Mouse (Mus musculus) midbrain, embryonic 14.5 days (tissue): ENCODE measurements around the gene Gpr139. TPM values are rescaled to one million over a fixed set of nuclear protein-coding genes. Genes with fewer than 3 reads are reported as not detected.
A peak's percentile ranks its signal among the peaks of the same experiment; 100 is the strongest.

ENCODE experiments used
- ATAC-seq: fragments of 200-750 bp; cut with Nextera tagmentation; 2 replicates; pipeline ENCODE4 v1.8.0; 2017; ENCODE audit warnings: moderate number of reproducible peaks, moderate library complexity; ENCODE audit not compliant: low FRiP score, low TSS enrichment
- DNase-seq: peaks from one replicate; pipeline ENCODE4 v3.0.0-alpha.2; 2015
- H3K27ac ChIP-seq: fragments of 300-500 bp; sonication (generic); replicated peaks from 2 replicates; pipeline ENCODE4 v1.5.1; 2014; ENCODE audit warnings: mild to moderate bottlenecking, low read depth, low read length, moderate library complexity
- H3K27me3 ChIP-seq: fragments of 300-500 bp; sonication (generic); 2 replicates; pipeline ENCODE4 v1.6.1; 2014; ENCODE audit warnings: low read length, control low read depth, mixed read lengths; ENCODE audit not compliant: control insufficient read depth, insufficient read depth
- H3K36me3 ChIP-seq: fragments of 300-500 bp; sonication (generic); 2 replicates; pipeline ENCODE4 v1.6.1; 2014; ENCODE audit warnings: low read length, control low read depth; ENCODE audit not compliant: control insufficient read depth, insufficient read depth
- H3K4me1 ChIP-seq: fragments of 300-500 bp; sonication (generic); 2 replicates; pipeline ENCODE4 v1.6.1; 2014; ENCODE audit warnings: mild to moderate bottlenecking, antibody characterized with exemption, low read length, control low read depth; ENCODE audit not compliant: control insufficient read depth, insufficient read depth
- H3K4me2 ChIP-seq: fragments of 300-500 bp; sonication (generic); 2 replicates; pipeline ENCODE4 v1.6.1; 2014; ENCODE audit warnings: mild to moderate bottlenecking, low read length, moderate library complexity
- H3K4me3 ChIP-seq: fragments of 300-500 bp; sonication (generic); replicated peaks from 2 replicates; pipeline ENCODE4 v1.5.1; 2014; ENCODE audit warnings: low read depth, low read length
- H3K9ac ChIP-seq: fragments of 300-500 bp; sonication (generic); replicated peaks from 2 replicates; pipeline ENCODE4 v1.6.1; 2014; ENCODE audit warnings: mild to moderate bottlenecking, low read length, moderate library complexity
- H3K9me3 ChIP-seq: fragments of 300-500 bp; sonication (generic); 2 replicates; pipeline ENCODE4 v1.6.1; 2016; ENCODE audit warnings: low read length, control low read depth, mixed read lengths; ENCODE audit not compliant: control insufficient read depth
- WGBS: fragments of 180-500 bp; shearing (Covaris S2); extraction: QIAGEN DNeasy Blood & Tissue Kit; methylation state at CpG from one replicate; pipeline ENCODE4 v1.1.7; 2014; 5-methylcytosine and 5-hydroxymethylcytosine counted together
- polyA plus RNA-seq: library from polyadenylated mRNA; unstranded; fragments of >200 nt; fragmentation: Nextera tagmentation; extraction: Ambion mirVana; gene quantifications from 2 replicates; pipeline ENCODE4 v1.2.1, GENCODE M21; 2014

The Gpr139 gene
- polyA plus RNA-seq, 1 experiment from 2014 or later = 15.5 TPM

DNA sequence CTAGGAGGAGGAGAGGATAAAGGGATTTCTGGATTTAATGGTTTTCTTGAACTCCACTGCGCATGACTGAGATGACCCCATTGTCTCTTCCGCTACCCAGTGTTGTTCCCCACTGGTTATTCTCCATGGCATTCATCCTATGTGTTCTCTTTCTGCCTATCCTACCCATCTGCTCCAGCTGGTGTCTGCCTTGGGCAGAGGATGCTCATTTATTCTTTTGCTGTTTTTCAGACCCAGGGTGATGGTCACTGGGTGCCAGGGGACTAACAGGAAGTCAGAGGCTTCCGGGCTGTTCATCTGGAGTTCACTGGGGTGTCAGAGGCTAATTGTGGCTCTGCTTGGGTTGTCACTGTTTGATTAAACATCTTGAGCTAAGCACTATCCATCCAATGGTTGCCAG is 24.4 kb downstream of the Gpr139 start:
- H3K27ac ChIP-seq = no peak overlapping the region
- no peak overlapping the region for H3K4me3 ChIP-seq
- no peaks in the 10 kb centered on the region for H3K36me3 ChIP-seq
- no peak overlapping the region for H3K4me2 ChIP-seq
- H3K4me1 ChIP-seq = no peaks in the 10 kb centered on the region
- DNase-seq (peak; percentile 31), ATAC-seq (no peak)
- H3K9ac ChIP-seq = no peak overlapping the region
- WGBS = 26% methylated on average over 3 of the region's 3 CpGs
- H3K27me3 ChIP-seq = no peaks in the 10 kb centered on the region
- no peaks in the 10 kb centered on the region for H3K9me3 ChIP-seq

- no peak for ATAC-seq
- peak; percentile 40 for DNase-seq
- H3K27me3 ChIP-seq = no peaks in the 10 kb centered on the region
- H3K4me2 ChIP-seq = no peak overlapping the region
- no peaks in the 10 kb centered on the region for H3K36me3 ChIP-seq
- no peak overlapping the region for H3K4me3 ChIP-seq
- no peak overlapping the region for H3K9ac ChIP-seq
- H3K9me3 ChIP-seq = no peaks in the 10 kb centered on the region
- H3K4me1 ChIP-seq = no peaks in the 10 kb centered on the region
- H3K27ac ChIP-seq = no peak overlapping the region
- WGBS = 70% methylated on average over 8 of the region's 8 CpGs
Measured at GRCm38 (mm10) chr7:119111771-119112170, 72.6 kb downstream of the Gpr139 start.

DNA sequence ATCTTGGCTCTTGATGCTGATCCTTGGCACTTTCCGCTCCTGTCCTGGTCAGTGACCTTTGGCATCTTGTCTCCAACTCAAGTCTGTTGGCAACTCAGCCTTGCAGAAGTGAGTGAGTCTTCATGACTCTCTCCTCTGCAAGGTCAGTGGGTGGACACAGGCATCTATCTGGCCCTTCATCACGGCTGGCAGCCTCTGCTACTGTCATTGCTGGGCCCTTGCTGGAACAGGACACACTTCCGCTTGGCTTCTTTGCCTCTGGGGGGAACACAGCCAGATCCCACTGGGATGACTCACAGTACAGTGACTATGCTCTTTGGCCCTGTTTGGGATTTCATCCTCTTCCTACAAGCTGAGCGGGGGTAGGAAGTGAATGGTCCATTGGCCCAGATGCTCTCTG is 78.5 kb downstream of the Gpr139 start:
- Histone ChIP-seq H3K27me3 (no peaks in the 10 kb centered on the region), H3K9me3 (no peaks in the 10 kb centered on the region), H3K36me3 (no peaks in the 10 kb centered on the region), H3K9ac (no peak overlapping the region), H3K4me3 (no peak overlapping the region), H3K4me1 (no peaks in the 10 kb centered on the region), H3K4me2 (no peak overlapping the region), H3K27ac (no peak overlapping the region)
- no peak for DNase-seq
- 95% methylated on average over 4 of the region's 4 CpGs for WGBS
- no peak for ATAC-seq

DNA sequence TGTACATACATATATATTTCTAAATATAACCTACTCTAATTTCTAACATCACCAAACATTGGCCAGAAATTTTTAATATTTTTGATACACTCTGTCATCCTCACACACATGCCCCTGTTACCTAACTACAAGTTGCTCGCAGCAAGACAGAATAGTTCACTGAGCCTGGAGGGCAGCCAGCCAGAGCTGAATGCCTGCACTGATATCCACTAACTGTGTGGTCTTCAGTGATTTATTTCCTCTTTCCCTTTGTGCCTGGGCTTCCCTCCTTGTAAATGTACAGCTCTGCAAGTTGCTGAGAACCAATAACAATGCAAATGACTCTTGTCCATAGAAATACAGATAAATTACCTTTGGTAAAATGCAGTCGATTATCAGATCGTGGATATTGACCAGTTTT is 87.8 kb downstream of the Gpr139 start:
- no peak for ATAC-seq
- H3K27me3 ChIP-seq = no peaks in the 10 kb centered on the region
- DNase-seq = peak; percentile 15

More for the DNA sequence above, 87.8 kb downstream of the Gpr139 start:
- H3K27ac ChIP-seq = no peak overlapping the region
- H3K4me3 ChIP-seq = no peak overlapping the region
- H3K36me3 ChIP-seq = no peaks in the 10 kb centered on the region
- H3K9me3 ChIP-seq = no peaks in the 10 kb centered on the region; the same call in 1 of the 2 replicates
- WGBS = 77% methylated on average over 3 of the region's 3 CpGs
- H3K4me2 ChIP-seq = no peak overlapping the region
- H3K9ac ChIP-seq = no peak overlapping the region
- no peaks in the 10 kb centered on the region for H3K4me1 ChIP-seq

Other genes with a start within 250 kb of the Gpr139 start
- gene Gprc5b, start 189.4 kb downstream of the Gpr139 start, polyA plus RNA-seq = 7.1 and 11.7 TPM in 2 replicates